Mouse (Mus musculus) stomach, embryonic 16.5 days (tissue): ENCODE results near the gene R3hdm2. TPM values are rescaled to one million over a fixed set of nuclear protein-coding genes. Genes with fewer than 3 reads are reported as not detected.

Experiments used
- ATAC-seq: fragments of 200-750 bp; cut with Nextera tagmentation; 2 replicates; pipeline ENCODE4 v1.8.0; 2017; ENCODE audit warnings: moderate number of reproducible peaks, moderate TSS enrichment; ENCODE audit not compliant: insufficient read depth, low FRiP score
- H3K27ac ChIP-seq: fragments of 300-500 bp; sonication (generic); 2 replicates; pipeline ENCODE4 v1.5.1; 2014; ENCODE audit warnings: low read length
- H3K27me3 ChIP-seq: fragments of 300-500 bp; sonication (generic); 2 replicates; pipeline ENCODE4 v1.6.1; 2014; ENCODE audit warnings: low read length, control low read depth, mixed read lengths; ENCODE audit not compliant: control insufficient read depth, insufficient read depth
- H3K36me3 ChIP-seq: fragments of 300-500 bp; sonication (generic); 2 replicates; pipeline ENCODE4 v1.6.1; 2014; ENCODE audit warnings: low read length; ENCODE audit not compliant: control insufficient read depth, insufficient read depth
- H3K4me1 ChIP-seq: fragments of 300-500 bp; sonication (generic); 2 replicates; pipeline ENCODE4 v1.6.1; 2014; ENCODE audit warnings: low read length, control low read depth, mixed read lengths; ENCODE audit not compliant: control insufficient read depth, insufficient read depth
- H3K4me2 ChIP-seq: fragments of 300-500 bp; sonication (generic); 2 replicates; pipeline ENCODE4 v1.6.1; 2014; ENCODE audit warnings: low read depth, low read length, mixed read lengths
- H3K4me3 ChIP-seq: fragments of 300-500 bp; sonication (generic); replicated peaks from 2 replicates; pipeline ENCODE4 v1.5.1; 2014; ENCODE audit warnings: mild to moderate bottlenecking, low read length
- H3K9ac ChIP-seq: fragments of 300-500 bp; sonication (generic); 2 replicates; pipeline ENCODE4 v1.6.1; 2014; ENCODE audit warnings: low read length
- H3K9me3 ChIP-seq: fragments of 300-500 bp; sonication (generic); replicated peaks from 2 replicates; pipeline ENCODE4 v1.6.1; 2016; ENCODE audit warnings: low read length, control low read depth; ENCODE audit not compliant: control insufficient read depth
- WGBS: fragments of 180-500 bp; shearing (Covaris S2); extraction: QIAGEN DNeasy Blood & Tissue Kit; methylation state at CpG from one replicate; pipeline ENCODE4 v1.1.7; 2014; 5-methylcytosine and 5-hydroxymethylcytosine counted together
- polyA plus RNA-seq: library from polyadenylated mRNA; unstranded; fragments of >200 nt; fragmentation: Nextera tagmentation; extraction: Ambion mirVana; gene quantifications from 2 replicates; pipeline ENCODE4 v1.2.1, GENCODE M21; 2015

The R3hdm2 gene
- polyA plus RNA-seq, result 19.3 and 22.5 TPM in 2 replicates

- under 1% methylated on average over 43 of the region's 53 CpGs for WGBS
- peak within 1 kb of the TSS; percentile 64 for H3K4me2 ChIP-seq
- peak; percentile 96 for ATAC-seq
- H3K36me3 ChIP-seq, result no peaks in the 10 kb centered on the region
- peak within 1 kb of the TSS; percentile 95 for H3K9ac ChIP-seq
- H3K27ac ChIP-seq, result peak within 1 kb of the TSS; percentile 91
- no peaks in the 10 kb centered on the region for H3K9me3 ChIP-seq
- peak within 1 kb of the TSS; percentile 67 for H3K4me3 ChIP-seq
- H3K27me3 ChIP-seq, result no peaks in the 10 kb centered on the region
- peaks cover 7% of the 10 kb centered on the region; the same call in 1 of the 2 replicates for H3K4me1 ChIP-seq
These were observed at the start of gene R3hdm2 for GRCm38 (mm10) chr10:127380251-127380691. Gene R3hdm2, plus strand, starts transcription at chr10:127380327.

GRCm38 (mm10) chr10:127332211-127332874 lies 47.8 kb upstream of the R3hdm2 start:
- Histone ChIP-seq H3K9ac (no peak overlapping the region), H3K27me3 (peaks cover 10% of the 10 kb centered on the region), H3K27ac (no peak overlapping the region), H3K4me2 (no peak overlapping the region), H3K9me3 (no peaks in the 10 kb centered on the region; the same call in 1 of the 2 replicates), H3K4me1 (no peaks in the 10 kb centered on the region), H3K36me3 (0 out of 2 replicates have a peak, but pooled peaks cover 3% of the 10 kb centered on the region), H3K4me3 (no peak overlapping the region)
- no peak for ATAC-seq
- 52% methylated on average over 31 of the region's 31 CpGs for WGBS

GRCm38 (mm10) chr10:127333152-127333551 lies 47.0 kb upstream of the R3hdm2 start:
- Histone ChIP-seq H3K36me3 (0 out of 2 replicates have a peak, but pooled peaks cover 3% of the 10 kb centered on the region), H3K27me3 (peaks cover 3% of the 10 kb centered on the region; the same call in 1 of the 2 replicates), H3K9ac (no peak overlapping the region), H3K4me3 (no peak overlapping the region), H3K27ac (no peak overlapping the region), H3K4me2 (no peak overlapping the region), H3K9me3 (no peaks in the 10 kb centered on the region), H3K4me1 (no peaks in the 10 kb centered on the region)
- 68% methylated on average over 5 of the region's 5 CpGs for WGBS
- ATAC-seq, result no peak

- no peaks in the 10 kb centered on the region for H3K27me3 ChIP-seq
- no peaks in the 10 kb centered on the region for H3K9me3 ChIP-seq
- no peak overlapping the region for H3K4me3 ChIP-seq
- H3K27ac ChIP-seq, result no peak overlapping the region
- H3K9ac ChIP-seq, result no peak overlapping the region
- 67% methylated on average over 1 of the region's 1 CpGs for WGBS
- 0 out of 2 replicates have a peak, but pooled peaks cover 3% of the 10 kb centered on the region for H3K36me3 ChIP-seq
- no peaks in the 10 kb centered on the region for H3K4me1 ChIP-seq
- no peak for ATAC-seq
- H3K4me2 ChIP-seq, result no peak overlapping the region
These were observed 44.9 kb upstream of the R3hdm2 start for GRCm38 (mm10) chr10:127335271-127335670.

- Histone ChIP-seq H3K4me2 (no peak overlapping the region), H3K9me3 (no peaks in the 10 kb centered on the region), H3K27ac (no peak overlapping the region), H3K4me3 (no peak overlapping the region), H3K27me3 (no peaks in the 10 kb centered on the region), H3K9ac (no peak overlapping the region), H3K36me3 (0 out of 2 replicates have a peak, but pooled peaks cover 3% of the 10 kb centered on the region), H3K4me1 (peaks cover 7% of the 10 kb centered on the region)
- no peak for ATAC-seq
- 61% methylated on average over 5 of the region's 5 CpGs for WGBS
These were observed 43.2 kb upstream of the R3hdm2 start for GRCm38 (mm10) chr10:127336952-127337351.

GRCm38 (mm10) chr10:127337536-127338099 lies 42.5 kb upstream of the R3hdm2 start:
- H3K9me3 ChIP-seq, result no peaks in the 10 kb centered on the region
- H3K4me3 ChIP-seq, result no peak overlapping the region
- H3K36me3 ChIP-seq, result 0 out of 2 replicates have a peak, but pooled peaks cover 3% of the 10 kb centered on the region
- no peak overlapping the region for H3K4me2 ChIP-seq
- no peak overlapping the region; the same call in 1 of the 2 replicates for H3K9ac ChIP-seq
- no peak overlapping the region for H3K27ac ChIP-seq
- H3K27me3 ChIP-seq, result no peaks in the 10 kb centered on the region
- peaks cover 7% of the 10 kb centered on the region for H3K4me1 ChIP-seq
- WGBS, result 79% methylated on average over 6 of the region's 6 CpGs
- no peak for ATAC-seq

- WGBS, result under 1% methylated on average over 30 of the region's 31 CpGs
- H3K9ac ChIP-seq, result peak overlapping the region; percentile 66
These were observed 41.0 kb upstream of the R3hdm2 start for GRCm38 (mm10) chr10:127338930-127339682.

GRCm38 (mm10) chr10:127339683-127340576 lies 40.2 kb upstream of the R3hdm2 start:
- ATAC-seq, result peak; percentile 64
- H3K9ac ChIP-seq, result peak overlapping the region; percentile 66

More at GRCm38 (mm10) chr10:127338930-127339682, 41.0 kb upstream of the R3hdm2 start:
- no peaks in the 10 kb centered on the region for H3K9me3 ChIP-seq
- H3K27me3 ChIP-seq, result no peaks in the 10 kb centered on the region
- peaks cover 7% of the 10 kb centered on the region for H3K4me1 ChIP-seq
- no peaks in the 10 kb centered on the region for H3K36me3 ChIP-seq
- peak overlapping the region; percentile 73 for H3K4me2 ChIP-seq
- H3K27ac ChIP-seq, result peak overlapping the region; percentile 89
- ATAC-seq, result peak; percentile 73
- H3K4me3 ChIP-seq, result peak overlapping the region; percentile 57

More at GRCm38 (mm10) chr10:127339683-127340576, 40.2 kb upstream of the R3hdm2 start:
- Histone ChIP-seq H3K27me3 (no peaks in the 10 kb centered on the region), H3K4me3 (peak overlapping the region; percentile 57), H3K4me2 (peak overlapping the region; percentile 73), H3K4me1 (peaks cover 7% of the 10 kb centered on the region), H3K9me3 (no peaks in the 10 kb centered on the region), H3K27ac (peak overlapping the region; percentile 89), H3K36me3 (no peaks in the 10 kb centered on the region)
- WGBS, result under 1% methylated on average over 41 of the region's 42 CpGs
